Mouse (Mus musculus) lung, embryonic 14.5 days (tissue): ENCODE measurements around the gene Chat. TPM values are rescaled to one million over a fixed set of nuclear protein-coding genes. Genes with fewer than 3 reads are reported as not detected.

Experiments
- ATAC-seq: fragments of 200-750 bp; cut with Nextera tagmentation; 2 replicates; pipeline ENCODE4 v1.8.0; 2017; ENCODE audit warnings: mild to moderate bottlenecking, moderate TSS enrichment, moderate library complexity; ENCODE audit not compliant: insufficient read depth
- DNase-seq: peaks from one replicate; pipeline ENCODE4 v3.0.0-alpha.2; 2015
- H3K27ac ChIP-seq: fragments of 300-500 bp; sonication (generic); 2 replicates; pipeline ENCODE4 v1.5.1; 2014; ENCODE audit warnings: low read depth, mild to moderate bottlenecking, moderate library complexity
- H3K27me3 ChIP-seq: fragments of 300-500 bp; sonication (generic); 2 replicates; pipeline ENCODE4 v1.6.1; 2014; ENCODE audit warnings: low read length, control low read depth; ENCODE audit not compliant: insufficient read depth
- H3K36me3 ChIP-seq: fragments of 300-500 bp; sonication (generic); 2 replicates; pipeline ENCODE4 v1.6.1; 2014; ENCODE audit warnings: control low read depth; ENCODE audit not compliant: insufficient read depth
- H3K4me1 ChIP-seq: fragments of 300-500 bp; sonication (generic); 2 replicates; pipeline ENCODE4 v1.6.1; 2014; ENCODE audit warnings: antibody characterized with exemption, control low read depth; ENCODE audit not compliant: insufficient read depth
- H3K4me2 ChIP-seq: fragments of 300-500 bp; sonication (generic); 2 replicates; pipeline ENCODE4 v1.6.1; 2014; ENCODE audit warnings: mild to moderate bottlenecking
- H3K4me3 ChIP-seq: fragments of 300-500 bp; sonication (generic); 2 replicates; pipeline ENCODE4 v1.5.1; 2014; ENCODE audit warnings: low read depth, low read length
- H3K9ac ChIP-seq: fragments of 300-500 bp; sonication (generic); 2 replicates; pipeline ENCODE4 v1.6.1; 2014
- H3K9me3 ChIP-seq: fragments of 300-500 bp; sonication (generic); 2 replicates; pipeline ENCODE4 v1.6.1; 2016; ENCODE audit warnings: low read depth, low read length, control low read depth
- CTCF ChIP-seq: IDR thresholded peaks from 2 replicates; pipeline ENCODE4 v1.5.1; 2016; ENCODE audit warnings: antibody characterized with exemption, low read depth
- WGBS: fragments of 180-500 bp; shearing (Covaris S2); extraction: QIAGEN DNeasy Blood & Tissue Kit; methylation state at CpG from one replicate; pipeline ENCODE4 v1.1.7; 2014; 5-methylcytosine and 5-hydroxymethylcytosine counted together
- polyA plus RNA-seq: library from polyadenylated mRNA; unstranded; fragments of >200 nt; fragmentation: Nextera tagmentation; extraction: Ambion mirVana; gene quantifications from 2 replicates; pipeline ENCODE4 v1.2.1, GENCODE M21; 2014

Chat gene
- polyA plus RNA-seq, 1 experiment from 2014 or later, result not detected

DNA sequence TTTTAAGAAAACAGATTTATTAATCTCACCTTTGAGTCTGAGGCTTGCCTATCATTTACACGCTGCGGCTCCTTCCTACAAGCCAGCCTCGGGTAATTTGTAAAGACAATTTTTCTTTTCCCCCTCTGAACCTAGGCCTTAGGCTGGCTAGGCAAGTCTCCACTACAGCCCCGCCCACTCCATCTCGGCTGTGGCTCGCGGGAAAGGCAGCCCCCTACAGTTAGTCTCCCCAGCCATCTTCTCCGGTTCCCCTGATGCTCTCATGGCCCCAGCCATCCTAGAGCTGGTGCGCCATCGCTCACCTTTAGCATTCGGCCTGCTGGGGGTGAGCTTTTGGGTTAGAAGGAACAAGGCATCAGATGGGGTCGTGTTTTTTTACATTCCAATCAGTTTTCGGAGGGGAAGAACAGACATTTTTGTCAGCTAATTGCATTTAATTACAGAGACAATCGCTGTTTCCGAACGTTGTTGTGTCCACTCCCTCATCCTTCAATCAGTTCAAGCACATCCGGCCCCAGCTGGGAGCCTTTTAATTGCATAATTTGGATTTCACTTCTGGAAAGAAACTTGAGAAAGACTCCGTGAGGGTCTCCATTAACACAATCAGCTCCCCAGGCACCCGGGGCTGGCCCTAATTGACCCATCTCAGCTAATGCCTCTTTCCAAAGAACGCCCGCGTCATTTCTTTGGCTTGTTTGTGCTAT lies 86.2 kb downstream of the Chat start:
- 15% methylated on average over 22 of the region's 22 CpGs for WGBS
- TF ChIP-seq CTCF, result no peak
- Histone ChIP-seq H3K27ac (no peak overlapping the region), H3K36me3 (no peaks in the 10 kb centered on the region), H3K4me3 (no peak overlapping the region), H3K4me1 (no peaks in the 10 kb centered on the region), H3K4me2 (no peak overlapping the region), H3K27me3 (peaks cover 20% of the 10 kb centered on the region), H3K9me3 (no peaks in the 10 kb centered on the region), H3K9ac (no peak overlapping the region)
- no peak for ATAC-seq
- DNase-seq, result peak; percentile 4

DNA sequence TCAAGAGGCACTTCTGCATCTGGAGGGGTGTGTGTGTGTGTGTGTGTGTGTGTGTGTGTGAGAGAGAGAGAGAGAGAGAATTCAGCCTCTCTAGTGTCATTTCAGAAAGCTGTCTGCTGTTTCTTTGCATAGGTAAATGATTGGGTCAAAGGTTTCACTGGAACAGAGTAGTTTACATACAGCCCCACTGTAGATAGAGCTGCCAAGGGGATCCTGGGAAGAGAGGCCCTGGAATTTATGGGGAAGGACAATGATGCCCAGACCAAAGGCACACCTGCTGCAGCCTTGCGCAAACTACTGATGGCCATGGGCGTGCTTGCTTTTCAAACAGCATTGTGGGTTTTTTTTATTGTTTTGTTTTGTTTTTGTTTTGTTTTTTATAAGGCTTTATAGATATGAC lies 93.3 kb downstream of the Chat start:
- no peak for DNase-seq
- ATAC-seq, result no peak
- TF ChIP-seq CTCF, result no peak
- Histone ChIP-seq H3K4me3 (no peak overlapping the region), H3K4me1 (no peaks in the 10 kb centered on the region), H3K9me3 (no peaks in the 10 kb centered on the region), H3K27ac (no peak overlapping the region), H3K27me3 (no peaks in the 10 kb centered on the region), H3K9ac (no peak overlapping the region), H3K36me3 (no peaks in the 10 kb centered on the region), H3K4me2 (no peak overlapping the region)
- whole genome bisulfite sequencing, result 81% methylated on average over 2 of the region's 2 CpGs

DNA sequence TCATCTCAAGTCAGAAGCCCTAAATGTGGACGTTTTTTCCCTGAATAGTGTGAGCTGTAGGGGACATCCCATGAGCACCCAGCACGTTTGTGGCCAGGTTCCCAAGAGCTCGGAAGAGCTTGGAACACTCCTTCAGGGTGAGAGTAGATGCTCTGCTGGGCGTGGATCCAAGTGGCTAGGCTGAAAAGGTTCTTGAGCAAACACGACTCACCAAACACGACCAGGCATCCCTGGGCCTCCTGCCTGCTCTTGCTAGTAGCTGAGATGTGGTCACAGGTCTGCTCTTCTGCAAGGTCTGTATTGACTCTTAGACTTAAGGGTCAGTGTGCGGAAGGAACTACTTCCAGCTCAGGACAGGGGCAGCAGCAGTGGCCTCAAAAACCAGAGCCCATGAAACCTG lies 96.0 kb downstream of the Chat start:
- DNase-seq, result peak; percentile 48
- no peak for ATAC-seq
- Histone ChIP-seq H3K36me3 (no peaks in the 10 kb centered on the region), H3K4me3 (no peak overlapping the region), H3K4me2 (no peak overlapping the region), H3K9me3 (no peaks in the 10 kb centered on the region), H3K27ac (no peak overlapping the region), H3K27me3 (no peaks in the 10 kb centered on the region), H3K9ac (no peak overlapping the region), H3K4me1 (no peaks in the 10 kb centered on the region)
- WGBS, result 41% methylated on average over 7 of the region's 7 CpGs
- TF ChIP-seq CTCF, result no peak

DNA sequence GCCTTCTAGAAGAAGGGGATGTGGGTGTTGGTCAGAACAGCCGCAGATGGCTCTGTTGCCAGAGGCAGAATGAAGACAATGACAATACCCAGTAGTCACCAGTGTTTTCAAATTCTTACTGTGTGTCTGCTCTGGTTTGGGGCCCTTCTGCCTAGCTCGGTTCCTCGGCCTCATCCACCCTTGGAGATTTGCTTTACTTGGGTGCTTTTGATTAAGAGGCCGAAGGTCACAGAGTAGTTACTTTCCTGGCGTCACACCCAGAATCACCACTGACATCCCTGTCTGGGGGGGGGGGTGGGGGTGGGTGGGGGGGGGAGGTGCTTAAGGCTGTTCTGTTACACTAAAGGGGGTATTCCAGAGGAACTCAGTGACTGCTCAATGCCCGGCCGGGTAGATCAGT lies 101.4 kb downstream of the Chat start:
- H3K9me3 ChIP-seq, result no peaks in the 10 kb centered on the region
- H3K27me3 ChIP-seq, result no peaks in the 10 kb centered on the region
- H3K4me1 ChIP-seq, result no peaks in the 10 kb centered on the region
- no peak overlapping the region for H3K9ac ChIP-seq
- no peak overlapping the region for H3K4me3 ChIP-seq
- no peak for DNase-seq
- ATAC-seq, result no peak
- H3K4me2 ChIP-seq, result no peak overlapping the region
- H3K27ac ChIP-seq, result no peak overlapping the region
- WGBS, result 56% methylated on average over 7 of the region's 7 CpGs
- no peak for TF ChIP-seq CTCF
- H3K36me3 ChIP-seq, result no peaks in the 10 kb centered on the region

Other genes with a start within 250 kb of the Chat start
- gene Ogdhl, start 144.0 kb downstream of the Chat start, polyA plus RNA-seq, result 10.6 and 11.0 TPM in 2 replicates
- gene 1700024G13Rik, start 77.6 kb downstream of the Chat start, polyA plus RNA-seq, result not detected in 2 replicates
- gene Slc18a3, start 1.1 kb downstream of the Chat start, polyA plus RNA-seq, result 0.09 and 0.84 TPM in 2 replicates
- gene Ercc6, start 47.5 kb upstream of the Chat start, polyA plus RNA-seq, result 18.4 and 18.8 TPM in 2 replicates
- 0.20 TPM in 1 of 2 replicates, not detected in the other for gene Prrxl1, start 133.4 kb upstream of the Chat start, polyA plus RNA-seq
- 0.18 and 0.22 TPM in 2 replicates for gene 3425401B19Rik, start 219.3 kb upstream of the Chat start, polyA plus RNA-seq